Mouse (Mus musculus): ENCODE measurements around the gene Taok3. TPM values are rescaled to one million over a fixed set of nuclear protein-coding genes. Genes with fewer than 3 reads are reported as not detected.

Taok3 gene
- polyA plus RNA-seq, 1 experiment = not detected

DNA sequence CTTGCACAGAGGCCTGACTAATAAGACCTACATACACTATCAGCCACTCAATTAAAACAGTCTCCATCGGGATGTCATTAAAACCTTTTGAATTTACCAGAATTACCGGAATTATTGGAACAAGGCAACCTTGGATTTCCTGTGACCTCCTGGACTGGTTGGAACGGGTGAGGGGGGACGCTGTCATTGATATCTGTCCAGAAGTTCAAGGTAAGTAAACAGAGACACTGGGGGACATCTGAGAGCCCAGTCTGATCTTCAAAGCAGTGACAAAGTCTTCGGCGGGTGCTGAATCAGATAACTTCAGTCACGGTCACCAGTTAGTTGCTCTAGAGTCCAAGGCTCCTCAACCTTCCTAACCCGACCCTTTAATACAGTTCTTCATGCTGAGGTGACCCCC lies 175.1 kb downstream of the Taok3 start:
- Histone ChIP-seq H3K27ac (ENCODE audit: insufficient read depth, low read depth, low read length) (no peak overlapping the region), H3K4me1 (ENCODE audit: control insufficient read depth, insufficient read depth, low read length) (no peaks in the 10 kb centered on the region), H3K4me3 (ENCODE audit: insufficient read depth, low read depth, low read length) (no peak overlapping the region)
- WGBS = 93% methylated on average over 8 of the region's 8 CpGs
- TF ChIP-seq POLR2A (IDR thresholded peaks at IDR 0.05; ENCODE audit: insufficient read depth, low read depth, low read length) (no peak), CTCF (IDR thresholded peaks at IDR 0.05; ENCODE audit: insufficient read depth, low read depth, low read length) (no peak)

DNA sequence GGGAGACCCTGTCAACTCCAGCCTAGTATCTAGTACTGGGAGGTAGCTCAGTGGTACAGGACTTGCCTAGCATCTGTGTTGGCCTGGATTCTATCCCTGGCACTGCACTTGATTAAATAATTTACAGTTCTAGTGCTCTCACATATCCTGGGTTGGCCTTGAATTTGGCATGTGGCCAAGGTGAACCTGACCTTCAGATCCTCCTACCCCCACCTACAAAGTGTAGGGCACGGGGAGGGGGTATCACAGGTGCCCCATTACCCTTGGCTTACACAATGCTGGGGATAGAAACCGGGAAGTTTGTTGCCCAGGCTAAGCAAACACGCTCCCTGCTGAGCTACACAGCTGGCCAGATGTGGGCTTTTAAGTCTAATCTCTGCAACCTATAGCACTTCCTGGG lies 183.0 kb downstream of the Taok3 start:
- TF ChIP-seq POLR2A (IDR thresholded peaks at IDR 0.05; ENCODE audit: insufficient read depth, low read depth, low read length) (no peak), CTCF (IDR thresholded peaks at IDR 0.05; ENCODE audit: insufficient read depth, low read depth, low read length) (no peak)
- H3K27ac ChIP-seq (ENCODE audit: insufficient read depth, low read depth, low read length) = no peak overlapping the region
- WGBS = 78% methylated on average over 3 of the region's 3 CpGs
- no peaks in the 10 kb centered on the region for H3K4me1 ChIP-seq (ENCODE audit: control insufficient read depth, insufficient read depth, low read length)
- H3K4me3 ChIP-seq (ENCODE audit: insufficient read depth, low read depth, low read length) = no peak overlapping the region

DNA sequence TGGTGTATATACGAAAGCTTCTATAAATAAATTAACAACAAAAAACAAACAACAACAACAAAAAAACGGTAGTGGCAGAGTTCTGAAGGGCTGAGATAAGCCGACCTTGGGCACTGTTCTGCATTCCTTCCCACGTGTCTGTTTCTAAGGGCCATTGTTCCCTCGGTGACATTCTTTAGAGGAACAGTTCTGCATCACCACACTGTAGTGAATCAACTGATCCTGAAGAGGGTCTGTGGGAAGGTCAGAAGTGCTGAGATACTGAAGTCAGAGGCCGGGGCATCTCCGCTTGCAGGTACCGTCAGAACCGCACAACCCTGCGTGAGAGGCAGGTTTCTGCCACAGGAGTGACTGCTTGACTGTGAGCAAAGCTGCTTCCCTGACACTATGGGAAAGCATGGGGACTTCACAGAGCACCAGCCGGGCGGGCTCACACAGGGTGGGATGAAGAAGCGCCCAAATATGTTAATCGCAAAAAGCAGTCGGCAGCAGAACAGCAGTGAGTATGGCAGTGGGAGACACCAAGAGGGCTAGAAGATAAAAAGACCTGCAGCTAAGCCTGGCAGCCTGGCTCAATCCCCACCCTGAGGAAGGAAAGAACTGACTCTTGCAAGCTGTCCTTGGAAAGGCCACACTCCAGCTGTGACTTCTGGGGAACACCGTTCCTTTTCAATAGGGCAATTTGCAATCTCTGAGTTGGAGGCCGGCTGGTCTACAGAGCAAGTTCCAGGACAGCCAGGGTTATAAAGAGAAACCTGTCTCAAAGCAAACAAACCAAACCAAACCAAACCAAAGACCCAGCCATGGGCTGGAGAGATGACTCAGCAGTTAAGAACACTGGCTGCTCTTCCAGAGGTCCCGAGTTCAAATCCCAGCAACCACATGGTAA lies 184.0 kb downstream of the Taok3 start:
- TF ChIP-seq POLR2A (IDR thresholded peaks at IDR 0.05; ENCODE audit: insufficient read depth, low read depth, low read length) (no peak), CTCF (IDR thresholded peaks at IDR 0.05; ENCODE audit: insufficient read depth, low read depth, low read length) (no peak)
- H3K4me3 ChIP-seq (ENCODE audit: insufficient read depth, low read depth, low read length) = no peak overlapping the region
- no peaks in the 10 kb centered on the region for H3K4me1 ChIP-seq (ENCODE audit: control insufficient read depth, insufficient read depth, low read length)
- WGBS = 72% methylated on average over 18 of the region's 18 CpGs
- H3K27ac ChIP-seq (ENCODE audit: insufficient read depth, low read depth, low read length) = no peak overlapping the region

DNA sequence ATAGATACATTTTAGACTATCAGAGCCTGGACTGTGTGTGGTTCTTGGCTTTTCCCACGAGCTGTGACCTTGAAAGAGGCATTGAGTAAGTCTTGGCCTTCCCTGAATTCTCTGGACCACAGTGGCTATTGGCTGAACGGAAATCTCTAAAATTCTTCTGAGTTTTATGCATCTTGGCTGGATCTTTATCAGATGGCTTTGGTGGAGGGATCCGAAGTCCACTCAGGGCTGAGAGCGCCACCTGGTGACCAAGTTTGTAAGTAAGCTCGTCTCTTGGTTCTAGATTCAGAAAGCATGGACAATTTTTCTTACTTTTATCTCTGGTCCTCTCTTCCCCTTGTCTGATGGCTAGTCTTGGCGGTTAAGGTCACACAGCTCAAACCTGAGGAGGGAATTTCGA lies 185.0 kb downstream of the Taok3 start:
- Histone ChIP-seq H3K4me3 (ENCODE audit: insufficient read depth, low read depth, low read length) (no peak overlapping the region), H3K4me1 (ENCODE audit: control insufficient read depth, insufficient read depth, low read length) (no peaks in the 10 kb centered on the region), H3K27ac (ENCODE audit: insufficient read depth, low read depth, low read length) (no peak overlapping the region)
- 52% methylated on average over 7 of the region's 7 CpGs for WGBS
- no peak for TF ChIP-seq POLR2A (IDR thresholded peaks at IDR 0.05; ENCODE audit: insufficient read depth, low read depth, low read length)
- peak; percentile 30; the same call in 1 of the 2 replicates for TF ChIP-seq CTCF (IDR thresholded peaks at IDR 0.05; ENCODE audit: insufficient read depth, low read depth, low read length)

DNA sequence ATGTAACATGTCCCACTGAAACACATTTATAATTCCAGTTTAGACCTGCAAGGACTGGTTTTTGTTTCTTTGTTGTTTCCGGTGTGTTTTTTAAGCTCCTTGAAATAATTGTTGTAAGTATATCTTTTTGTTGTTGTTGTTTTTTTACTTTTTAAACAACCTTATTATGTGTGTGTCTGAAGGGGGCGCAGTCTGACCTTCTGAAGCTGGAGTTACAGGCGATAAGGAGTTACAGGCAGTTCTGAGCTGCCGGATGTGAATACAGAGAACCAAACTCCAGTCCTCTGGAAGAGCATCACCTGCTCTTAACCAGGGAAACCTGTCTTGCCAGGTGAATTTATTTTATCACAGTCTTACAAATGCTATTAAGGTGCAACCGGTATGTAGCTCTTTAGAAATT lies 185.8 kb downstream of the Taok3 start:
- no peaks in the 10 kb centered on the region for H3K4me1 ChIP-seq (ENCODE audit: control insufficient read depth, insufficient read depth, low read length)
- TF ChIP-seq POLR2A (IDR thresholded peaks at IDR 0.05; ENCODE audit: insufficient read depth, low read depth, low read length) (no peak), CTCF (IDR thresholded peaks at IDR 0.05; ENCODE audit: insufficient read depth, low read depth, low read length) (no peak)
- no peak overlapping the region for H3K27ac ChIP-seq (ENCODE audit: insufficient read depth, low read depth, low read length)
- H3K4me3 ChIP-seq (ENCODE audit: insufficient read depth, low read depth, low read length) = no peak overlapping the region
- WGBS = 72% methylated on average over 5 of the region's 5 CpGs

DNA sequence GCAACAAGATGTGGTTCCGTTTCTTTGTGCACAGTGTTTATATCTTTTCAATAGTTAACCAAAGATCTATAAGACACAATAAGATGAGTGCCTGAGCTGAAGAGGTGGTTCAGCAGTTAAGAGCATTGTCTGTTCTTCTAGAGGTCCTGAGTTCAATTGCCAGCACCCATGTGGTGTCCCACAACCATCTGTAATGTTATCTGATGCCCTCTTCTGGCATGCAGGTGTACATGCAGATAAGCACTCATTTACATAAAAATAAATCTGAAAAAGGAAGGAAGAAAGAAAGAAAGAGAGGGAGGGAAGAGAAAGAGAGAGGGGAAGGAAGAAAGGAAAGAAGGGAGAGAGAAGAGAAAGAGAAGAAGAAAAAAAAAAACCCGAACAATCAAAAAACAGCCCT lies 186.9 kb downstream of the Taok3 start:
- TF ChIP-seq CTCF (IDR thresholded peaks at IDR 0.05; ENCODE audit: insufficient read depth, low read depth, low read length) = no peak
- no peak for TF ChIP-seq POLR2A (IDR thresholded peaks at IDR 0.05; ENCODE audit: insufficient read depth, low read depth, low read length)
- Histone ChIP-seq H3K4me1 (ENCODE audit: control insufficient read depth, insufficient read depth, low read length) (no peaks in the 10 kb centered on the region), H3K4me3 (ENCODE audit: insufficient read depth, low read depth, low read length) (no peak overlapping the region), H3K27ac (ENCODE audit: insufficient read depth, low read depth, low read length) (no peak overlapping the region)
- 97% methylated on average over 2 of the region's 2 CpGs for WGBS

DNA sequence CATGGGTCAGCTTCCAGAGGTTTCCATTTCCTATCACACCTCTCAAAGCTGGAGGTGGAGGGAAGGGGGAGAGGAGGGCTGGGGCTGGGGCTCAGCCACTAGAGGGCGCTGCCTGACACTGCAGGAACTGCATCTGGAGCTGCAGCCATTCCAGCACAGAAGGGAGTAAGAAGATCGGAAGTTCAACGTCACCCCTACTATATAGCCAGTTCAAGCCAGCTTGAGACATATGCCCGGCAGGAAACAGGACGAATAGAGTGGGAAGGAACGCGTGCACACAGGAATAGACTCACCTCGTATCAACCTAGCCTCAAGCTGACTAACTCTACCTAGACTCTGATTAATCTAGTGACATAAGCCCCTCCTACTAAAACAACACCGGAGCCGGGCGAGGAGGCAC lies 187.8 kb downstream of the Taok3 start:
- H3K4me3 ChIP-seq (ENCODE audit: insufficient read depth, low read depth, low read length) = no peak overlapping the region
- WGBS = 35% methylated on average over 11 of the region's 11 CpGs
- no peak overlapping the region for H3K27ac ChIP-seq (ENCODE audit: insufficient read depth, low read depth, low read length)
- no peaks in the 10 kb centered on the region for H3K4me1 ChIP-seq (ENCODE audit: control insufficient read depth, insufficient read depth, low read length)
- TF ChIP-seq CTCF (IDR thresholded peaks at IDR 0.05; ENCODE audit: insufficient read depth, low read depth, low read length) = 0 out of 2 replicates have a peak, but pooled peaks have one; percentile 13
- TF ChIP-seq POLR2A (IDR thresholded peaks at IDR 0.05; ENCODE audit: insufficient read depth, low read depth, low read length) = no peak

DNA sequence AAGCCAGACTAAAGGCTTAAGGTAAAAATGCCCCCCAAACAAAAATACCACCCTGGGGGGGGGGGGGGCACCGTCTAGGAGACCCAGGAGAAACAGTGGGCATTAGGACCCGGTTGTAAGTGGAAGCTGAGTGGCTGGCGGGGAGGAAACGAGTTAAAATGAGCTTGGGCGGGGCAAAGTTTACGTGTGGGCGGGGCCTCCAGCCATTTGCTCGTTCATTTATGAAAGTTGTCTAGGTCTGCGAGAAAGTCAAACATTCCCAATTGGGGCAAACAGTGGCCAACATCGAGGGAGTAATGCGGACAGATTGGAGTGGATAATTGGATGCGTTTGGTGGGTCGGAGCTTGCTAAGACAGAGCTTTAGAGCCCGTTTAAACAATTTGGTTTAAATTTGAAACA lies 193.5 kb downstream of the Taok3 start:
- Histone ChIP-seq H3K4me1 (ENCODE audit: control insufficient read depth, insufficient read depth, low read length) (peaks cover under 1% of the 10 kb centered on the region; the same call in 1 of the 2 replicates), H3K27ac (ENCODE audit: insufficient read depth, low read depth, low read length) (no peak overlapping the region), H3K4me3 (ENCODE audit: insufficient read depth, low read depth, low read length) (no peak overlapping the region)
- no peak for TF ChIP-seq CTCF (IDR thresholded peaks at IDR 0.05; ENCODE audit: insufficient read depth, low read depth, low read length)
- no peak for TF ChIP-seq POLR2A (IDR thresholded peaks at IDR 0.05; ENCODE audit: insufficient read depth, low read depth, low read length)
- 38% methylated on average over 14 of the region's 14 CpGs for WGBS

DNA sequence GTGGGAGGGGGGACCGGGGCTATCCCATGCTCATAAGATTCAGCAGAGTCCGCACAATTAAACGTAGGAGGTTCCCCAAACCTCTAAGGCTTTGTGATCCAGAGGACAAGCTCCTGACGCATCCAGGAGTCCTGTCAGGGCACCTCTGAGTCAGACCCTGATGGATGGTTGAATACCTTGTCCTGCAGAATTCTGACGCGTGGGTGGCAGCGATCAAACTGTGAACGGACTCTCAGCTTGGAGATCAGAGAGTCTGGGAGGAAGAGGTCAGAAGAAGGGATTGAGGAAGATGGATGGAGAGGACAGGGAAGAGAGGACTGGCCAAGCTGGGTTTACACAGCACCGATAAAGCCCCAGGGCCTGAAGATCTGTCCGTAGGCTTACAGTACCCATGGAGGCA lies 194.0 kb downstream of the Taok3 start:
- H3K27ac ChIP-seq (ENCODE audit: insufficient read depth, low read depth, low read length) = no peak overlapping the region
- 57% methylated on average over 10 of the region's 10 CpGs for WGBS
- no peak overlapping the region for H3K4me3 ChIP-seq (ENCODE audit: insufficient read depth, low read depth, low read length)
- TF ChIP-seq POLR2A (IDR thresholded peaks at IDR 0.05; ENCODE audit: insufficient read depth, low read depth, low read length) = no peak
- no peak for TF ChIP-seq CTCF (IDR thresholded peaks at IDR 0.05; ENCODE audit: insufficient read depth, low read depth, low read length)
- H3K4me1 ChIP-seq (ENCODE audit: control insufficient read depth, insufficient read depth, low read length) = peaks cover 4% of the 10 kb centered on the region; the same call in 1 of the 2 replicates

All from olfactory bulb, adult 2 months (tissue).